Mouse (Mus musculus): Measurements from ENCODE around the gene Zfp827.

The Zfp827 gene

DNA sequence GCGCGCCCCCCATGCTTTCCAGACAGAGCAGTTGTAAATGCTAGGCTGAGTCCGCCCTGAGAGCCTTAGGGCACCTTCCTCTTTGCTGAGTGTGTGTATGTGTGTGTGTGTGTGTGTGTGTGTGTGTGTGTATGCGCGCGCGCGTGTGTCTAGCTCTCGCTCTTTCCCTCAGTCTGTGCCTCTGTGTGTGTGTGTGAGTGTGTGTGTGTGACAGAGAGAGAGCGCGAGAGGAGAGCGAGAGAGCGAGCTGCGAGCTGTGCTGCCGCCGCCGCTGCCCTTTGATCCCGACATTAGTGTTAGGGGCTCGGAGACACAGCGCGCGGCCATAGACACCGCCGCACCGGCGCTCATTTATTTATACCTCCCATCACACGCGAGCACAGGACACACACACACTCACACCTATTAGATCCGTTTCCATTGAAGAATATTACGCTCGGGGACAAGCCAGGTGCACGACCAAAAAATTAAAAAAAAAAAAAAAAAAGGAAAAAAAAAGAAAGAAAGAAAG lies at the start of gene Zfp827:
TSS of gene Zfp827 (plus strand) at position 461 of the 511 bp plus-strand sequence.
- DNase-seq (ENCODE audit: low read depth, low spot score), result peak; percentile 90

- DNase-seq (ENCODE audit: low read depth, low spot score), result peak; percentile 61
Observed at GRCm38 (mm10) chr8:79004341-79004740, 23.9 kb upstream of the Zfp827 start.

GRCm38 (mm10) chr8:79015061-79015460 lies 13.2 kb upstream of the Zfp827 start:
- no peak for DNase-seq (ENCODE audit: low read depth, low spot score)

- peak; percentile 61 for DNase-seq (ENCODE audit: low read depth, low spot score)
Observed at GRCm38 (mm10) chr8:79016076-79016475, 12.2 kb upstream of the Zfp827 start.

DNA sequence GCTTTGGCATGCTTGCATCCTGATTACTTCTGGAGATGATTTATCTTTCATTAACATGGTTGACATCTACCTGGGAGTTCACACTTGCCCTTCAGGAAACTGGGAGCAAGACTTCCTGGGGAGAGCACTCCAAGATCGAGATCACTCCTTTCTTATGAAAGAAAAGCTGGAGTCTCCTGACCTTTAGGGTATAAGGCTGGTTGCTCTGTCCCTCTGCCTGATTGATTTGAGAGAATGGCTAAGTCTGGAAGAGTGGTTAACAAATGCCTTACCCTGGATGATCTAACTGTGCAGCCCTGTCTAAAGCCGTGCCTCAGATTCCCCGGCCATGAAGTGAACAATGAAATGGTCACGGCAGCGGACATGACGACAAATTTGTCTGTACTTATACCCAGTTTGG lies 11.7 kb upstream of the Zfp827 start:
- no peak for DNase-seq (ENCODE audit: low read depth, low spot score)

GRCm38 (mm10) chr8:79023922-79024321 lies 4.3 kb upstream of the Zfp827 start:
- DNase-seq (ENCODE audit: low read depth, low spot score), result no peak

DNA sequence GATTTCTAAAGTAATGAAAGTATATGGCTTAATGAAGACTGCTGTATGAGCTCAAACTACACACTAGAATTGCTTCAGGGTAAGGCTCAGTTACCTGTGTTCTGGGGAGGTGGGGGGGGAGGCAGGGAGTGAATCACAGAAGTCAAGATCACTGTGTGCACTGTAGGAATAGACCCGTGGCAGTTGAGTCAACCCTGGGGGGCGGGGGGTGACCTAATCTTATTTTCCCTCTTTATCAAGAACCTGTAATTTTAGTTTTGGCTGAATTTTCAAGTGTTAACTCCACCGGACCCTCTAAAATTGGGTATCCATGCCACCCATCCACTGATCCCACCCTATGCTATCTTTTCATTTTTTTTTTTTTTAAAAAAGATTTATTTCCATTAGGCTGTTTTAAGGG lies 918 bp upstream of the Zfp827 start:
- DNase-seq (ENCODE audit: low read depth, low spot score), result no peak

- DNase-seq (ENCODE audit: low read depth, low spot score), result peak; percentile 47
Observed at GRCm38 (mm10) chr8:79028541-79029395, 531 bp downstream of the Zfp827 start.

- DNase-seq (ENCODE audit: low read depth, low spot score), result peak; percentile 77
Observed at GRCm38 (mm10) chr8:79029396-79030325, 1.4 kb downstream of the Zfp827 start.

- DNase-seq (ENCODE audit: low read depth, low spot score), result peak; percentile 75
Observed at GRCm38 (mm10) chr8:79030326-79031265, 2.4 kb downstream of the Zfp827 start.

DNA sequence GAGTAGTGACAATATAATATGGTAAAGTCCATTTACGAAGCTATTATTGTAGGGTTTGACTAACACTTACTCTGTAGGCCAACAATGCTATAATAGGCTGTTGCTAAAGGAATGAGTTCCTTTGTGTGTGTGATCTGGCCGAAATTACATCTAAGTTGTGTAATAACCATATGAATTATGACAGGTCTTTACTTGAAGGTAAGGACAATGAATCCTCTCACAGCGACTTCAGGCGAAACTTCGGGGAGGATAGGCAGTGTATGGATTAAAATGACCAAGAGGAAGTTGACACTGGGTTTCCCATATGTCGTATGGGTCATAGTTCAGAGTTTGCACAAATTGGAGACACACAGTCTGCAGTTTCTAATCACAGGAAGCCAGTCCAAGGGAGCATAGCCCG lies 9.3 kb downstream of the Zfp827 start:
- DNase-seq (ENCODE audit: low read depth, low spot score), result no peak

- DNase-seq (ENCODE audit: low read depth, low spot score), result peak; percentile 51
Observed at GRCm38 (mm10) chr8:79037991-79038390, 9.8 kb downstream of the Zfp827 start.

DNA sequence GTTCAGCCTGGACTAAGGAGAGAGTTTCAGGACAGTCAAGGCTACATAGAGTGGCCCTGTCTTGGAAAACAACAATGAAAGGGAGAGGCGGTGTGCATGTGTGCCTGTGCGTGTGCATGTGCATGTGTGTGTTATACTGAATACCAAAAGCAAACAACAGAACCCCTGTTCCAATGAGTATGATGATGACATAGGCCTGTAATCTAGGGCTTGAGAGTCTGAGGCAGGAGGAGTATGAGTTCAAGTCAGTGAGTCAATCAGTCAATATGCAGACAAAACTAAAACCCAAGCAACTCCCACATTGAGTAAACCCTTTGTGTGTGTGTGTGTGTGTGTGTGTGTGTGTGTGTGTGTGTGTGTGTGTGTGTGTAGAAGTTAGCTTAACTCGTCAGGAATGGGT lies 13.2 kb downstream of the Zfp827 start:
- DNase-seq (ENCODE audit: low read depth, low spot score), result no peak

DNA sequence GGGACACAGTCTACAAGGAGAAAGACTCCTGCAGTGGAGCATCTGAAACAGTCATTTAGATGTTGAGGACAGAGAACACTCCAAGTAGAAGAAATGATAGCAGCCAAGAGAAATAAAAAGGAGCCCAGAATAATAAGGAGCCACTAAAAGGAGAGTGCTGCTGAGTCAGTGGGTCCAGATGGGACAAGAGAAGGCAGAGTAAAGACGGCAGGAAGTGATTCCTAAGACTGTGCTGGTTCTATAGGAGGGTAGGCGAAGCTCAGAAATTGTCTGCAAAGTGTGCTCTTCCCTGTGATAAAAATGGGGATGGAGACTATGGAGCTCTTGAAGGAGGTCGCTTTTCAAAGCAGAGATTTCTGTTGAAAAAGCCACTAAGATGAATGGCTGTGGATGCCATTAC lies 14.0 kb downstream of the Zfp827 start:
- DNase-seq (ENCODE audit: low read depth, low spot score), result peak; percentile 52

- DNase-seq (ENCODE audit: low read depth, low spot score), result no peak
Observed at GRCm38 (mm10) chr8:79044673-79045072, 16.4 kb downstream of the Zfp827 start.

DNA sequence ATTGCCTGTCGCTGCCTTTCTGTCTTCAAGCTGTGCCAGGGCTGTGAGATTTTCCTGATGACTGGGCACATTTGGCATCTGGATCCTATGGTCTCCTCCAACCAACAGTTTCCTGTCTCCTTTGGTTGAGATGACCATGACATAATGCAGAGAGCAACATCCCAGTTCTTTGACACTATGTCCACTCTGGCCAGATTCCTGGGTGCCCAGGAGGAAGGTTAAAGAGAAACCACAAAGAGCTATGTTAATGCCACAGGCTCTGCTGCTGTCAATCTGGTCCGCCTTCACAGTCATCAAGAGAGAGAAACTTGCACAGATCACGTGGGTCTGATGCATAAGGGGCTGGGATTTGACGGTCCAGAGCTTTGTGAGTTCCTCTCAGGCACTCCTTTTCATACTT lies 18.4 kb downstream of the Zfp827 start:
- DNase-seq (ENCODE audit: low read depth, low spot score), result no peak

- DNase-seq (ENCODE audit: low read depth, low spot score), result no peak
Observed at GRCm38 (mm10) chr8:79048388-79049005, 20.3 kb downstream of the Zfp827 start.

DNA sequence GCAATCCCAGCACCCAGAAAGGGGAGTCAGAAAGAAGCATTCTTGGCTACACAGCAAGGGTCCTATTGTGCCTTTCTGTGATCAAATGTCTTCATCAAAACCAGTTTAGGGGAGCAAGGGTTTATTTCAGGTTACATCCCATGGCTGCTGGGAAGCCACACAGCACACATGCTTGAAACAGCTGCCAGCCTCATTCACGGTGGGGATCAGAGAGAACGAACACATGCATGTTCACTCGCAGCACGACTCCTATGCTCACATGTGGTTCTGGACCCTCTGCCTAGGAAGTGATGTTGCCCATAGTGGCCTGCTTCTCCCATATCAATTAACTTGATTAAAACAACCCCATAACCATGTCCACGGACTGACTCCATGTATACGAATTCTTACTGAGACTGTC lies 26.0 kb downstream of the Zfp827 start:
- DNase-seq (ENCODE audit: low read depth, low spot score), result no peak

DNA sequence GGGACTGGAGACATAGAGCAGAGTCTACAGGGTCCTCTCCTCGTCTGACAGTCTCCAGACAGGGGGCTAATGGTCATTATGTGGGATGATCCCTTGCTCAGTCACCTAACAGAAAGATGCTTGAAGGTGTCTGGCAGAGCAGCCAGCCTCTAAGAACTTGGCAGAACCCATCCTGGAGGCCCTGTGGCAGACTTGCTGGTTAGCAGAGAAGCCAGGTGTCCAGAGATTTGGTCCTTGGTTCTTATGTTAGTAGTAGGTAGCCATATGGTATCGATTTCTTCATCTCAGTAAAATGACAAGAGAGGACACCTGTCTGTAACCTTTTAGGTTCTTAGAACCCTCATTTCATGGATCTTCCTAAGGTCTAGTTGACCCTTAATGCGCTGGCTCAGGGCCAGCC lies 28.9 kb downstream of the Zfp827 start:
- peak; percentile 58 for DNase-seq (ENCODE audit: low read depth, low spot score)

- no peak for DNase-seq (ENCODE audit: low read depth, low spot score)
Observed at GRCm38 (mm10) chr8:79059361-79059760, 31.1 kb downstream of the Zfp827 start.
